Mouse (Mus musculus): ENCODE data around the gene Sorbs1.

Sorbs1 gene

GRCm38 (mm10) chr19:40336694-40337093, 176.9 kb downstream of the Sorbs1 start:
- no peak for DNase-seq

- DNase-seq, result no peak
Observed at GRCm38 (mm10) chr19:40333905-40334304, 179.7 kb downstream of the Sorbs1 start.

- DNase-seq, result no peak
Observed at GRCm38 (mm10) chr19:40333081-40333480, 180.5 kb downstream of the Sorbs1 start.

GRCm38 (mm10) chr19:40332303-40332702, 181.3 kb downstream of the Sorbs1 start:
- DNase-seq, result no peak

- peak; percentile 42 for DNase-seq
Observed at GRCm38 (mm10) chr19:40331846-40332245, 181.7 kb downstream of the Sorbs1 start.

- DNase-seq, result no peak
Observed at GRCm38 (mm10) chr19:40326126-40326525, 187.5 kb downstream of the Sorbs1 start.

GRCm38 (mm10) chr19:40325381-40325780, 188.2 kb downstream of the Sorbs1 start:
- peak; percentile 11 for DNase-seq

- no peak for DNase-seq
Observed at GRCm38 (mm10) chr19:40322226-40322625, 191.4 kb downstream of the Sorbs1 start.

- DNase-seq, result no peak
Observed at GRCm38 (mm10) chr19:40319199-40319598, 194.4 kb downstream of the Sorbs1 start.

- DNase-seq, result no peak
Observed at GRCm38 (mm10) chr19:40318511-40318910, 195.1 kb downstream of the Sorbs1 start.

- no peak for DNase-seq
Observed at GRCm38 (mm10) chr19:40317001-40317400, 196.6 kb downstream of the Sorbs1 start.

GRCm38 (mm10) chr19:40314252-40314651, 199.3 kb downstream of the Sorbs1 start:
- no peak for DNase-seq

- DNase-seq, result no peak
Observed at GRCm38 (mm10) chr19:40311631-40312030, 201.9 kb downstream of the Sorbs1 start.

GRCm38 (mm10) chr19:40310410-40311130, 203.0 kb downstream of the Sorbs1 start:
- DNase-seq, result no peak

GRCm38 (mm10) chr19:40309911-40310310, 203.7 kb downstream of the Sorbs1 start:
- no peak for DNase-seq

- DNase-seq, result no peak
Observed at GRCm38 (mm10) chr19:40307550-40307949, 206.0 kb downstream of the Sorbs1 start.

GRCm38 (mm10) chr19:40306631-40307030, 206.9 kb downstream of the Sorbs1 start:
- DNase-seq, result no peak

GRCm38 (mm10) chr19:40305456-40305855, 208.1 kb downstream of the Sorbs1 start:
- no peak for DNase-seq

- DNase-seq, result no peak
Observed at GRCm38 (mm10) chr19:40302916-40303315, 210.7 kb downstream of the Sorbs1 start.

GRCm38 (mm10) chr19:40302477-40302876, 211.1 kb downstream of the Sorbs1 start:
- DNase-seq, result no peak

GRCm38 (mm10) chr19:40299983-40300759, 213.4 kb downstream of the Sorbs1 start:
- no peak for DNase-seq

- no peak for DNase-seq
Observed at GRCm38 (mm10) chr19:40299182-40299581, 214.4 kb downstream of the Sorbs1 start.

GRCm38 (mm10) chr19:40298574-40298973, 215.0 kb downstream of the Sorbs1 start:
- DNase-seq, result no peak

GRCm38 (mm10) chr19:40297798-40298144, 215.8 kb downstream of the Sorbs1 start:
- DNase-seq, result no peak

Data from kidney, postnatal 14 days (tissue).